Mouse (Mus musculus): ENCODE measurements around the gene Gprin1.

DNA sequence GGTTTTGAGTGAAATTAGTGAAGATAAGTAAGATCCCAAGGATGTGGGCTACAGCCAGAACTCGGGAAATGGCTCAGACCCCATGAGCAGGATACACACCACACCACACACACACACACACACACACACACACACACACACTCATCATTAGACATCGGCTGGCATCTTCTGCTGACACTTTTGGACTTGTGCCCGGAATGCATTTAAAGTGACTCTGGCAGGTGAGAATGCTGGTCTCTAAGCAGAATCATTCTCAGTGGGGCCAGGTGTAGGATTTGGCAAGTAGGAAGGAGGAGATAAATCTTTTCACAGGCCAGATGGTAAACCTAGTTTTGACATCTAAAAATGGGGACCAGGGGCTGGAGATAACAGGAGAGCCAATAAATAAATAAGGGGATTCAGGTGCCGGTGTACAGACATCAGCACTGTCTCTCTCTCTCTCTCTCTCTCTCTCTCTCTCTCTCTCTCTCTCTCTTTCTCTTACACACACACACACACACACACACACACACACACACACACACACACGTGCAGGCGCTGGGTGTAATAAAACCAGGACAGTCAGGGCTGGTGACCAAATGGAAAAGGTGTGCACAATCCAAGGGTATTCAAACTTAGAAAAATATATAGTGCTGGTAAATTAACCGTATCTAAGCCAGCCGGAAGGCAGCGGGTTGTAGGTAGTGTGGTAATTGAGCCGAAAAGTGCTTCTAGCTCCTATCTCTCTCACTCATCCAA, 7.6 kb upstream of the Gprin1 start:
- no peak for TF ChIP-seq CTCF (IDR thresholded peaks at IDR 0.05; ENCODE audit: extremely low read depth, insufficient read length, insufficient replicate concordance, low read depth, low read length)
- TF ChIP-seq POLR2A (IDR thresholded peaks at IDR 0.05; ENCODE audit: low read depth, low read length), result no peak
